Mouse (Mus musculus) left cerebral cortex, postnatal 4 days (tissue): ENCODE measurements around the gene Emc6. TPM values are rescaled to one million over a fixed set of nuclear protein-coding genes. Genes with fewer than 3 reads are reported as not detected.

Experiments used
- DNase-seq: peaks from one replicate; pipeline ENCODE4 v3.0.0-alpha.2; 2022
- intact Hi-C: fragments of 180-260 bp; cut with DNase I; formaldehyde crosslinking; loops from one replicate; pipeline ENCODE4 v1.15.1; 2025
- total RNA-seq, 2 experiments: library from RNA; stranded (reverse); gene quantifications; 2 replicates each; pipeline ENCODE4 v1.2.3; 2021

The Emc6 gene
- total RNA-seq, 2 experiments from 2014 or later, result 59.8 to 64.3 TPM

GRCm38 (mm10) chr11:73177509-73177875, 655 bp upstream of the Emc6 start:
- intact Hi-C loops, result no loop called here
- peak; percentile 64 for DNase-seq

DNA sequence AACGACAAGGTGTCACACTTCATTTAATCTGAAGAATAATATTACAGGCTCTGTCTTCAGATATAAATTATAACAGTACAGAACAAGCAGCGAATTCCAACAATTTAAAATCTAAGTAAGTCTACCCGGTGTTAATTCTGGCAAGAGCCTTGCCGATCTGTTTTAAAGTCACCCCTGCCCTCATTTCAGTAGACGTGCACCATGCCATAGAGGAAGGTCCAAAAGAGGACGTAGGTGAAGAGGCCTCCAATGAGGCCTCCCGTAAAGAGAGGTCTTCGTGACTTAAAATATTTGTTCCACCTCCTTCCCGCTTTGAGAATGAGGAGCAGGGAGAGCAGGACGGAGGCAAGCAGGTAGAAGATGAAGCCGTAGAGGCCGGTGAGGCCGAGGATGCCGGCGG, 651 bp downstream of the Emc6 start:
- no peak for DNase-seq
- intact Hi-C loops, result no loop called here

- intact Hi-C loops, result no loop called here
- DNase-seq, result no peak
These were observed 1.2 kb downstream of the Emc6 start for GRCm38 (mm10) chr11:73175612-73176011.

- DNase-seq, result peak; percentile 25
- intact Hi-C loops, result no loop called here
These were observed 4.7 kb downstream of the Emc6 start for GRCm38 (mm10) chr11:73172186-73172585.

DNA sequence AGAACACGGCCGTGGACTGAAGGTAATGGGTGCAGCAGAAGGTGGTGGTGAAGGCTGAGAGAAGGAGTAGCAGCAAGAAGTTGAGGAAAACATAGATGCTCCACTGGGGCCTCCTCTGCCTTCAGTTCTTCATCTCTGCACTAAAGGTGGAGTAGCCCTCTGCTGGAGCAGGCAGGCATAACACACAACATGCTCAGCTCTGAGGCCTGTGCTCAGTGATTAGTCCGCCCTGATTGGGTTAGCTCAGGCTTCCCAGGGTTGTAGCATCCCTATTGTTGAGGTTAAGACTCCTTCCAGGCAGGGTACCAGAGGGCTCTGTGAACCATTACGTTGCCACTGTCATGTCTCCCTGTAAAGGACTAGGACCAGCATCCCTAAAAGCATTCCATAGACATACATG, 7.6 kb downstream of the Emc6 start:
- peak; percentile 65 for DNase-seq
- intact Hi-C loops, result no loop called here

DNA sequence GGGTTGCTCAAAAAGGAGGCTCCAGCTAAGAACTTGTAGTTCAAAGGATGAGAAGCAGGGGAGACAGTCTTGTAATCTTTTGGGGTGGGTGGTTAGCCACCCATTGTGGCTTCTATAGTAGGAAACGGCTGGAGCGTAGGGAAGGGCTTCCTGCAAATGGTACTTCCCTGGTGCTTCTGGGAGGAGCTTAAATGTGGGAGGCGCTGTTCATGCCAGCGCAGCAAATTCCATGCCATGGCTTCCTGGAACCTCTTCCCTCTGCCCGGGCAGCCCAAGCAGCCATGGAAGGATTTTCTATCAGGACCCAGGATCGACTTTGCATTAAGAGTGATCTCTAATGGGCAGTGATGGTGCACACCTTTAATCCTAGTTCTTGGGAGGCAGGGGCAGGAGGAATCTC, 8.3 kb downstream of the Emc6 start:
- DNase-seq, result no peak
- intact Hi-C loops, result no loop called here

DNA sequence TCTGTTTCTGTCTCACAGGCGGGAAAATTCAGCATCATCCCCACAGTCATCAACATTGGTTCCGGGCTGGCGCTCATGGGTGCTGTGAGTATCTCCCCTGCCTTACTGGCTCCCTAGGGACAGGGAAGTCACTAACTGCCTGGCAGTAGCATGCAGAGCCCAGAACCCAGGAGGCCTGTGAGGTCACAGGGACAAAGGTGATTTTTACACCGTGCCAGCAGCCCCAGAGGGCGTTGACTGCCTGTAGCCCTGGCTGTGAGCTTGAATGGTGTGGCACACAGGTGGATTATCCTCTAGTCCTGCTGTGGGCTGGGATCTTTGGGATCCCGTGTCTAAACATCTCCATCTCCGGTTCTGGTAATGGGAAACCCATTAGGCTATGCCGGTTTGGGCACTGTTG, 8.8 kb downstream of the Emc6 start:
- intact Hi-C loops, result no loop called here
- no peak for DNase-seq

DNA sequence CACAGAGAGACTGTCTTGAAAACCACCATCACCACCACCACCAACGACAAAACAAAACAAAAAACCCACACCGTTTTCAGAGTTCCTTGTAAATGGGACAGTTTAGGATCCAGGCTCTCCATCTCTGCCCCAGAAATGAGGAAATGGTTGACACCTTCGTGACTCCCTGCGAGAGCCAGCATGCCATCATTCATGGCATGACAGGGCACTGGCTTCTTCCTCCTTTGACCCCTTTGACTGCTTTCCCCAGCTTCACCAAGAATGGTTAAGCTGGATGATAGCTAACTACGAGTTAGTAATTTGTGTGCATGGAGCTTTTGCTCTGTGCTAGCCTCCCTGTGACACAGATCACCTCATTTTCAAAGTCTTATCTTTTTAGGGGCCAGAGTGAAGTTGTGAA, 14.6 kb downstream of the Emc6 start:
- DNase-seq, result no peak
- intact Hi-C loops, result no loop called here

- intact Hi-C loops, result no loop called here
- no peak for DNase-seq
These were observed 15.2 kb downstream of the Emc6 start for GRCm38 (mm10) chr11:73161616-73162015.

GRCm38 (mm10) chr11:73160811-73161200, 16.0 kb downstream of the Emc6 start:
- intact Hi-C loops, result no loop called here
- DNase-seq, result no peak

DNA sequence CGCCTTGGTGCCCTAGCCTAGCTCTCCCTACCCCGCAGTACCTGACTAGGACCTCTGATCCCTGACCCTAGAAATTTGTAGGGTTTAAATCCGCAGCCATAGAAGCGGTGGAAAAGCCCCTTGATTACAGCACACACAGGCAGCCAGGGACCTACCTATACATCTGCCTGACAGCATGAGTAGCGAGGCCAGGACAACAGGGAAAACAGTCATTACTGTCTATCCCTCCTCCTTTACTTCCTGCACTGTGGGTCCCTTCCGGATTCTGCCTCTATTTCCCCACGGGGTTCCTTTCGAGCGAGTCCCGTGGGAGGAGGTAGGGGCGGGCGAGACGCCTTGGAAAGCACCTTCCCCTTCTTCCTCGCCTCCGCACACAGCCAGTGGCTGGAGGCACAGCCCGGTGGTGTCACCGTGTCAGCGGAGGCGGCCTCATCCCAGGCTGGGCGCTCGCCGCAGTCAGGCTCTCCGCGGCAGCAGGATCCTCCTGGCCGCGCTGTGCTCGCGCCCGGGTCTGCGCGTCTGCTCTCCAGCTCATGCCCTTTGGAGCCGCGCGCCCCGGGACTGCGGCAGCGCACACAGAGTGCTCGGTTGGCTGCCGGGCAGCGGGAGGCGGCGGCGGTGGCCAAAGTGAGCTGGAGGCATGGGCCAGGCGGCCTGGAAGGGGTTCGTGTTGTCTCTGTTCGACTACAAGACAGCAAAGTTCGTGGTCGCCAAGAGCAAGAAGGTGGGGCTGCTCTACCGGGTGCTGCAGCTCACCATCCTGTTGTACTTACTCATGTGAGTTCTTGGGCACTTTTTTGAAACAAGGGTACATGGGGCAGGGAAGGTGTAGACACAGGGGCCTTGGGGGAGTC, 16.7 kb downstream of the Emc6 start, which contains the start of gene P2rx5:
P2rx5 (plus strand) TSS at position 465 of the 854 bp plus-strand sequence.
- intact Hi-C loops, result no loop called here
- no peak for DNase-seq

DNA sequence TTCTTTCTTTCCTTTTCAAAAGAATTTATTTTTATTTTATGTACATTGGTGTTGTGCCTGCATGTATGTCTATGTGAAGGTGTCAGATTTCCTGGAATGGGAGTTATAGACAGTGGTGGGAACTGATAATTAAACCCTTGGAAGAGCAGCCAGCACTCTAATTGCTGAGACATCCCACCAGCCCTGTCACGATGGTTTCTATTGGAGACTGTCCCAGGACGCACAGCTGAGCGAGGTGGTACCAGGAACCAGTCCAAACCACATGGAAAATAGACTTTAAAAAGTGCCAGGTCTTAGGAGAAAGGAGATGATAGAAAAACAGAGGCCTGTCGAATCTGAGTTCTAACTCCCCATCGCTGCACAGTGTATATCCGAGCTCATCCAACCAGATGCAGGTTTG, 21.8 kb downstream of the Emc6 start:
- no peak for DNase-seq
- intact Hi-C loops, result no loop called here

DNA sequence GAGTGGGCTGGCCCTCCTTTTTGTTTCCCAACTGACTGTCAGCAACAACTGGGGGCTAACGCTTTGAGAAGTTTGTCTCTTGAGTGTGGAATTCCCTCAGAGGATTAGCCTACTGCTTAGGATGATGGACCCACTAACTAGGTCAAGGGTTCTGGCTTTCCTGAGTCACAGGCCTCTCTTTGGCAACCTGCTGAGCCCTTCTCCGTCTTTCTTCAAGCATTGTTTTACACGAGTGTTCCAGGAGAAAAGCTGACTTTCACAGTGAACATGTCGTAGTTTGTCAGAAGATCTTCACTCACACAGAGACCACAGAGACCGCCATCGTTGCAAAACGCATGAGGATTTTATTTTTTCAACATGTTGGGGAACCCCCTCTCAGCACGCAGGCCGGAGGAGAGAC, 28.6 kb downstream of the Emc6 start:
- DNase-seq, result no peak
- intact Hi-C loops, result no loop called here

DNA sequence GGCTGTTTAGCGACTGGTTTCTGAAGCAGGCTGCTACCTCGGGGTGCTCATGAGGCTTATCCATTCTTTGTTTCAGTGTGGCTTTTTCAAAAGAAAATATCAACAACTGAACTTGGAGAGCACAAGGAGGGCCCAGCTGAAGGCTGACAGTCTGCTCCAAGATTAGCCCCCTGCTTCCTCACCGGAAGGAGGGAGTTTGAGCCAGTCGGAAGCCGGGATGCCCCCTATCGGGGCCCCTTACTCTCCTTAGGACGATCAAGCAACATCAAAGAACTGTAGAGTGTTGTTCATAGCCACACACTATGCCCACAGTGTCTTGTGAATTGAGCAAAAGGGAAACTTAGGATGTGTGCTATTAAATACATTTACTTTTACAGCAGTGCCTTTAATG, 29.9 kb downstream of the Emc6 start:
- no peak for DNase-seq
- intact Hi-C loops, result no loop called here

GRCm38 (mm10) chr11:73146026-73146974, 30.5 kb downstream of the Emc6 start:
- intact Hi-C loops, result no loop called here
- DNase-seq, result no peak

DNA sequence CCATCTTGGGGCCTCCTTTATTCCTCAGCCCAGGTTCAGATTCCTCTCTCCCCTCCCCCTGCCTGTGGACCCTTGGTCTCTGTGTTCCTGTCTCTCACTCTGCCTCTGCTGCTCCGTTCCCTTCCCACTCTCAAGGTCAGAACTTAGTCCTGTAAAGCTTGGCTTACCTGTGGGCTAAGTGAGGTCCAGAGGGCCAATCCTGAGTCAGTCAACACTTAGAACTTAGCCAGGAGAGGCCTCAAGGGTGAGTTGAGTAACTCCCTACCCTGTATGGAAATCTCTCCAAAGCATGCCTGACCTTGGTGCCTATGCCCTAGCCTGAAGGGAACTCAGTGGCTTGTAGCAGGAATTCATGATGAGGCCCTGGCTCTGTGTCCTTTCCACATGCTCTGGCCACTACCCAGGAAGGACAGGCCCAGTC, 32.6 kb downstream of the Emc6 start:
- intact Hi-C loops, result no loop called here
- DNase-seq, result no peak

GRCm38 (mm10) chr11:73137591-73138501, 39.0 kb downstream of the Emc6 start, which contains the start of gene Haspin:
Haspin (minus strand) TSS chr11:73138294.
- intact Hi-C loops, result loop anchor here (2.0 kb wide), 1 partner anchor 1235 kb away; no protein-coding TSS in a partner anchor
- peak; percentile 93 for DNase-seq

- intact Hi-C loops, result no loop called here
- no peak for DNase-seq
These were observed 39.7 kb downstream of the Emc6 start for GRCm38 (mm10) chr11:73137116-73137515.

GRCm38 (mm10) chr11:73136587-73136986, 40.2 kb downstream of the Emc6 start:
- intact Hi-C loops, result no loop called here
- no peak for DNase-seq

DNA sequence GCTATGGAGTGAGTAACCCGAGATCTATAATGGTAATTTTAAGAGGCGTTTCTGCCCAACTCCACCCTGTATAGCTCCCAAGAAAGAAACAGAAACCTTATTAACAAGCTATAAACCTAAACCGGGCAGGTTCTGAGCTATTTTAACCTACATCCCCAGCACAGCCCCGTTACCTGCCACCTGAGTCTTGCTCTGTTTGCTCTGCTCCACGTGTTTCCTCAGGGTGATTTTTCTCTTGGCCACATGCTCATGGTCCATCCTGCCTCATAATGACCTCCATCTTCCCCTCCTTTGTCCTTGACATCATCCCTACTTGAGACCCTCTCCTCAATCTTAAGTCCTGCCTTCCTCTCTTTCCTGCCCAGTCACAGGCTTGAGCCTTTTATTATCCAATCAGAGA, 42.6 kb downstream of the Emc6 start:
- intact Hi-C loops, result no loop called here
- DNase-seq, result no peak

DNA sequence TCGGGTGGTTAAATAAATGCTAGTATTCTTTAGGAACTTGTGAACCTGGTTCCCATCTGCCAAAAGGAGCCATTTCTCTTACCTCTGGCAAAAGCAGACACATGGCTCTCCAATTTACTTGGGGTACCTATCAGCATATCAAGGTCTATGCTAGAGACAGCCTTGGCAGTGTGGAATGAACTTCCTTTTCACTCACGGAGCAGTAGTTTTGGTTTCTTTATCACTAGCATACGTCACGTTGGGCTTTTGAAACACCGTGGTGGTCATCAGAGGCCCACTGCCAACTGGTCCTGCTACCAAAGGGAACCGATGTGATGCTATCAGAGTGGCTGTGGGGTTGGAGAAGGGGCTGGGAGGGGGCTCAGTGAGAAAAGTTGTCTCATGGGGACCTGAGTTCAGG, 43.8 kb downstream of the Emc6 start:
- intact Hi-C loops, result no loop called here

More for the DNA sequence above, 43.8 kb downstream of the Emc6 start:
- no peak for DNase-seq
